Mouse (Mus musculus): Measurements from ENCODE around the gene Zfp346.

DNA sequence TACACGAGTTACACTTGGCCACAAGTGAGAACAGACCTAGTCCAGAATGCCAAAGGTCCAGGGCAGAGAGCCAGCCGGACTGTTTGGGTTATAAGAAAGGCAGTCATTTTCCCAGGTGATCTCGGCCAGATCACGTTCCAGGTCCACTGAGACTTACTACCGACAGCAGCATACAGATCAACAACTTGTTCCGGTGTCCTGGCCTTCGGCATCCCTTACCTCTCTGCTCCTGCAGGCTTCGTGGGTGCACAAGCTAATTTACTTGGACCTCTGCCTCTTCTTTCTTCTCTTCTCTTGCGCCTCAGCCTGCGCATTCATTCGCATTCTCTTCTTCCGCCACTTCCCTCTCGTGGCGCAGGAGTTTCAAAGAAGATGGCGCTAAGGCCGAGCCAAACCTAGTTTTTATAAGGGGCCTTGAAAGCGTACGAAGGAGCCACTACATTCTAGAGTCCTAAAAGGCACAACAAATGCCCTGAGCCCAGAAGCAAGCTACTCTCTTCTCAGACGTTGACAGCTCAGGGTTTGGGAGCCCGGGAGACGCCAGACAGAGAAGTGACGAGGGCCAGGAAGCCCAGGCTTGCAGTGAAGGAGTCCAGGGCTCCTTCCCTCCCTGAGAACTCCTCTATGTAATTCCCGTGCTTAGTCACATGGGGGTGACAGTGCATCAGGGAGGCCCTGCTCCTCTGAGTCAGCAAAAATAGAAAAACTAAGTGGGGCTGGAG, 77.2 kb downstream of the Zfp346 start:
- TF ChIP-seq POLR2A (IDR thresholded peaks at IDR 0.05; ENCODE audit: borderline replicate concordance, low read depth, low read length) (no peak), CTCF (IDR thresholded peaks at IDR 0.05; ENCODE audit: low read depth, low read length) (peak; percentile 20)

Measured in bone marrow macrophage, adult 2 months (primary cell).